Mouse (Mus musculus) liver, embryonic 16.5 days (tissue): ENCODE results near the gene Epha8. TPM values are rescaled to one million over a fixed set of nuclear protein-coding genes. Genes with fewer than 3 reads are reported as not detected.

ENCODE experiments used
- ATAC-seq: fragments of 200-750 bp; cut with Nextera tagmentation; 2 replicates; pipeline ENCODE4 v1.8.0; 2017; ENCODE audit warnings: low read depth, mild to moderate bottlenecking, moderate number of reproducible peaks, moderate library complexity
- H3K27ac ChIP-seq: fragments of 300-500 bp; sonication (generic); 2 replicates; pipeline ENCODE4 v1.5.1; 2014; ENCODE audit warnings: mild to moderate bottlenecking, low read length
- H3K27me3 ChIP-seq: fragments of 300-500 bp; sonication (generic); 2 replicates; pipeline ENCODE4 v1.6.1; 2014; ENCODE audit warnings: low read depth, low read length, mixed read lengths; ENCODE audit not compliant: control insufficient read depth, insufficient read depth
- H3K36me3 ChIP-seq: fragments of 300-500 bp; sonication (generic); 2 replicates; pipeline ENCODE4 v1.6.1; 2014; ENCODE audit warnings: mild to moderate bottlenecking; ENCODE audit not compliant: control insufficient read depth, insufficient read depth
- H3K4me1 ChIP-seq: fragments of 300-500 bp; sonication (generic); 2 replicates; pipeline ENCODE4 v1.6.1; 2014; ENCODE audit warnings: low read depth, low read length, mixed read lengths; ENCODE audit not compliant: control insufficient read depth
- H3K4me2 ChIP-seq: fragments of 300-500 bp; sonication (generic); 2 replicates; pipeline ENCODE4 v1.6.1; 2014; ENCODE audit warnings: low read depth, low read length, mixed read lengths
- H3K4me3 ChIP-seq: fragments of 300-500 bp; sonication (generic); 2 replicates; pipeline ENCODE4 v1.5.1; 2014; ENCODE audit warnings: low read depth, mild to moderate bottlenecking, low read length
- H3K9ac ChIP-seq: fragments of 300-500 bp; sonication (generic); 2 replicates; pipeline ENCODE4 v1.6.1; 2014; ENCODE audit warnings: low read depth, low read length
- H3K9me3 ChIP-seq: fragments of 300-500 bp; sonication (generic); replicated peaks from 2 replicates; pipeline ENCODE4 v1.6.1; 2016; ENCODE audit warnings: low read length; ENCODE audit not compliant: control insufficient read depth
- WGBS: fragments of 180-500 bp; shearing (Covaris S2); extraction: QIAGEN DNeasy Blood & Tissue Kit; methylation state at CpG from one replicate; pipeline ENCODE4 v1.1.7; 2014; ENCODE audit not compliant: insufficient replicate concordance; 5-methylcytosine and 5-hydroxymethylcytosine counted together
- polyA plus RNA-seq: library from polyadenylated mRNA; unstranded; fragments of >200 nt; fragmentation: Nextera tagmentation; extraction: Ambion mirVana; gene quantifications from 2 replicates; pipeline ENCODE4 v1.2.1, GENCODE M21; 2015

The Epha8 gene
- polyA plus RNA-seq, 1 experiment from 2014 or later, result 0.46 TPM

DNA sequence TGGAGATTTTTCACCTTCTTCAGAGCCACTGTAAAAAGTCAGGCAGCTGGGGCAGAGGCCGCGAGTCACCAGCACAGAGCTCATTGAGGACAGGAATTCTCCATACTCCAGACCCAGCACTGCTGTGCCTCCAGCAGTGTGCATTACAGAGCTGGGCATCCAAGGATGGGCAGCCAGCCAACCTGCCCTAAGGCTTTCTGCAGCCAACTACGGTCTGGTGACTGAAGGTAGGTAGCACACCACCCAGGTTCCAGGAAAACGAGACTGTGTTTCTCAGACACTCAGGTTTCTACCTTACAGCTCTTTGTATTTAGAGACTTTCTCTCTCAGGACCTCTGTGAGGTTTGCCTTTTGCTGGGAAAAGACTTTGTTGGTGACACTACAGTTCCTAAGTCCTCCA, 24.3 kb upstream of the Epha8 start:
- Histone ChIP-seq H3K27ac (no peak overlapping the region), H3K4me2 (no peak overlapping the region), H3K9me3 (no peaks in the 10 kb centered on the region), H3K4me3 (no peak overlapping the region), H3K9ac (no peak overlapping the region), H3K4me1 (no peaks in the 10 kb centered on the region), H3K27me3 (0 out of 2 replicates have a peak, but pooled peaks cover 2% of the 10 kb centered on the region), H3K36me3 (no peaks in the 10 kb centered on the region)
- no peak for ATAC-seq
- WGBS, result 78% methylated on average over 4 of the region's 4 CpGs

DNA sequence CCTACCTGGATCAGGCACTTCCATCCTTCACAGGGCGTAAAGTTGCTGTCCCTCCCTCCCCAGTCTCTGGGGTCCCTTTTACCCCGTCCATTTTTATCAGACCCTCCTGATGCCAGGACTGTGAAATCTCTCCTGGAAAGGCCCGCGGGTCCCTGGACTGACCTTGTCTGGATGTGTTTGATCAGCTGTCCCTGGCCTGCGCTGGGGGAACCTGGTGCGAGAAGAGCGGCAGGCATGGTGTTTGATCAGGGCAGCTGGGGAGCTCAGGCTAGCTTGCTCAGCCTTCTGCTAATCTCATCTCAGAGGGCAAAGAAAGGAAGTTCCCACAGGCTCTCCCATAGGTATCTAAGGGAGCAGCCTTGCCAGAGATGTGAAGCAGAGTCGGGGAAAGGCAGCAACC, 20.6 kb upstream of the Epha8 start:
- 46% methylated on average over 8 of the region's 8 CpGs for WGBS
- no peaks in the 10 kb centered on the region for H3K4me1 ChIP-seq
- no peak for ATAC-seq
- H3K27ac ChIP-seq, result no peak overlapping the region
- H3K9ac ChIP-seq, result no peak overlapping the region
- H3K4me2 ChIP-seq, result no peak overlapping the region
- H3K27me3 ChIP-seq, result 0 out of 2 replicates have a peak, but pooled peaks cover 2% of the 10 kb centered on the region
- no peaks in the 10 kb centered on the region for H3K9me3 ChIP-seq
- no peak overlapping the region for H3K4me3 ChIP-seq
- no peaks in the 10 kb centered on the region for H3K36me3 ChIP-seq

GRCm38 (mm10) chr4:136970939-136971338, 14.3 kb upstream of the Epha8 start:
- 3% methylated on average over 6 of the region's 6 CpGs for WGBS
- ATAC-seq, result no peak

GRCm38 (mm10) chr4:136969503-136970276, 13.1 kb upstream of the Epha8 start:
- no peak overlapping the region for H3K4me3 ChIP-seq
- peaks cover 21% of the 10 kb centered on the region for H3K27me3 ChIP-seq
- H3K27ac ChIP-seq, result no peak overlapping the region
- H3K4me1 ChIP-seq, result no peaks in the 10 kb centered on the region
- H3K36me3 ChIP-seq, result no peaks in the 10 kb centered on the region
- no peak for ATAC-seq
- H3K9ac ChIP-seq, result no peak overlapping the region
- no peaks in the 10 kb centered on the region for H3K9me3 ChIP-seq
- 33% methylated on average over 16 of the region's 16 CpGs for WGBS
- no peak overlapping the region for H3K4me2 ChIP-seq

More at GRCm38 (mm10) chr4:136970939-136971338, 14.3 kb upstream of the Epha8 start:
- no peak overlapping the region for H3K9ac ChIP-seq
- no peak overlapping the region for H3K4me2 ChIP-seq
- H3K4me1 ChIP-seq, result no peaks in the 10 kb centered on the region
- H3K27me3 ChIP-seq, result peaks cover 17% of the 10 kb centered on the region
- H3K27ac ChIP-seq, result no peak overlapping the region
- no peaks in the 10 kb centered on the region for H3K9me3 ChIP-seq
- no peak overlapping the region for H3K4me3 ChIP-seq
- no peaks in the 10 kb centered on the region for H3K36me3 ChIP-seq

GRCm38 (mm10) chr4:136969096-136969495, 12.5 kb upstream of the Epha8 start:
- Histone ChIP-seq H3K4me3 (no peak overlapping the region), H3K27me3 (peaks cover 21% of the 10 kb centered on the region), H3K9me3 (no peaks in the 10 kb centered on the region), H3K36me3 (no peaks in the 10 kb centered on the region), H3K27ac (no peak overlapping the region), H3K9ac (no peak overlapping the region), H3K4me2 (no peak overlapping the region), H3K4me1 (no peaks in the 10 kb centered on the region)
- ATAC-seq, result no peak
- WGBS, result 42% methylated on average over 8 of the region's 8 CpGs

GRCm38 (mm10) chr4:136967511-136967910, 10.9 kb upstream of the Epha8 start:
- H3K9me3 ChIP-seq, result no peaks in the 10 kb centered on the region
- no peak for ATAC-seq
- WGBS, result 22% methylated on average over 9 of the region's 9 CpGs
- no peak overlapping the region for H3K9ac ChIP-seq
- no peaks in the 10 kb centered on the region for H3K4me1 ChIP-seq
- H3K27me3 ChIP-seq, result peaks cover 21% of the 10 kb centered on the region
- no peaks in the 10 kb centered on the region for H3K36me3 ChIP-seq
- H3K4me3 ChIP-seq, result no peak overlapping the region
- H3K4me2 ChIP-seq, result no peak overlapping the region
- no peak overlapping the region for H3K27ac ChIP-seq

DNA sequence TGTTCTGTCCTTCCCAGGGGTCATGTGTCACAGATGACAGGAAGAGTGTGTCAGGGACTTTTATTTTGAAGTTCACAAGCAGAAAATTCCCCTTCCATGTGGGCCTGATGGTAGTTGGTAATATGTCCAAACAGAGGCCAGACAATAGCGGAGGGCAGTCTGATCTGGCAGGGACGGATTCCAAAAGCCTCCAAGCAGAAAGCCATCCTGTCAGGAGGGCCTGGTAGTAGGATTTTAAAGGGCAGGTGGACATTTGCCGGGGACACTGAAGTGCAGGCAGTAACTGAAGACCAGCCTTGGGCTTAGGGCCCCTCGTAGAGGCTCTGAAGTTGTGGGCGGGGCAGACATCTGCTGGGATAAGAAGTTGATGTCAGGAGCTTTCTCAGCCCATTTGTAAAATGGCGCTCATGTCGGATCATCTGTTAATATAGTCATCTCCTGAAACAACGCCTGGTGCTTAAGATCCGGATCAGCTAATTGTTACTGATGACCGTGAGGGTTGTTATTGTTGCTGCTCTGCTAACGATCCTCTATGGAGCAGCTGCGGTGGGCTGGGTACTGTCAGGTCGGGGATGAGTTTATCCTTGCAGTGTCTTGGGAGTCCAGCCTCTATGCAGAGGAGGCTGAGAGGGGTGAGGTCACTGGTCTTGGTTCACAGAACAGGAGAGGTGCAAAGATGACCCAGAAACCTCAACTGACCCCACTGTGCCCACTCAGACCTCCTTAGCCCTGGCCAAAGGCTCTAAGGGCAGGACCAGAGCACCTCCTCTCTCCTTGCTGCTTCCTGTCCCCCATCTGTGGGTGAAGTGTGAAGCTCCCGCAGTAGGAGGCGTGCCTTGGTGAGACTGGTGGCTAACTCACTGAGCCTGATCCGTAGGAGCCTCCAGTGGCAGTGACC, 10.1 kb upstream of the Epha8 start:
- H3K9me3 ChIP-seq, result no peaks in the 10 kb centered on the region
- no peak for ATAC-seq
- H3K27me3 ChIP-seq, result peaks cover 21% of the 10 kb centered on the region
- H3K4me3 ChIP-seq, result no peak overlapping the region
- H3K4me1 ChIP-seq, result no peaks in the 10 kb centered on the region
- no peak overlapping the region for H3K4me2 ChIP-seq
- no peak overlapping the region for H3K9ac ChIP-seq
- 38% methylated on average over 16 of the region's 16 CpGs for WGBS
- no peak overlapping the region for H3K27ac ChIP-seq
- no peaks in the 10 kb centered on the region for H3K36me3 ChIP-seq

- Histone ChIP-seq H3K27me3 (peaks cover 27% of the 10 kb centered on the region), H3K4me2 (no peak overlapping the region), H3K4me3 (no peak overlapping the region), H3K9ac (no peak overlapping the region), H3K36me3 (no peaks in the 10 kb centered on the region), H3K4me1 (no peaks in the 10 kb centered on the region), H3K9me3 (no peaks in the 10 kb centered on the region), H3K27ac (no peak overlapping the region)
- no peak for ATAC-seq
- WGBS, result 31% methylated on average over 15 of the region's 15 CpGs
Measured at GRCm38 (mm10) chr4:136964990-136965421, 8.4 kb upstream of the Epha8 start.

GRCm38 (mm10) chr4:136962447-136962846, 5.8 kb upstream of the Epha8 start:
- Histone ChIP-seq H3K27me3 (peaks cover 38% of the 10 kb centered on the region), H3K9me3 (no peaks in the 10 kb centered on the region), H3K9ac (no peak overlapping the region), H3K4me3 (no peak overlapping the region), H3K36me3 (no peaks in the 10 kb centered on the region), H3K4me2 (no peak overlapping the region), H3K4me1 (no peaks in the 10 kb centered on the region), H3K27ac (no peak overlapping the region)
- WGBS, result 59% methylated on average over 4 of the region's 4 CpGs
- no peak for ATAC-seq
